Mouse (Mus musculus) monocyte, adult 5-6 weeks (primary cell): ENCODE results near the gene Ddhd1. TPM values are rescaled to one million over a fixed set of nuclear protein-coding genes. Genes with fewer than 3 reads are reported as not detected.
A peak's percentile ranks its signal among the peaks of the same experiment; 100 is the strongest.
"Not testable (repeated sequence)": the region's sequence is repeated elsewhere in the genome, so short reads cannot be mapped to it uniquely, and the experiment has no call there.

Source experiments
- ATAC-seq: fragments of 153-309, 156-312 bp; replicated peaks from 2 replicates; pipeline ENCODE4 v1.8.0; 2017; ENCODE audit warnings: mild to moderate bottlenecking; ENCODE audit not compliant: low TSS enrichment, insufficient number of reproducible peaks, severe bottlenecking, poor library complexity, low FRiP score
- total RNA-seq: library from RNA; stranded (forward); fragments of 200-1000, 200-491, 200-594 nt; gene quantifications from 3 replicates; pipeline ENCODE4 v1.2.3, GENCODE M21; 2017

Gene Ddhd1
- total RNA-seq, 1 experiment from 2014 or later = 126 TPM

GRCm38 (mm10) chr14:45597855-45598254 is 60.1 kb downstream of the Ddhd1 start:
- no peak for ATAC-seq

DNA sequence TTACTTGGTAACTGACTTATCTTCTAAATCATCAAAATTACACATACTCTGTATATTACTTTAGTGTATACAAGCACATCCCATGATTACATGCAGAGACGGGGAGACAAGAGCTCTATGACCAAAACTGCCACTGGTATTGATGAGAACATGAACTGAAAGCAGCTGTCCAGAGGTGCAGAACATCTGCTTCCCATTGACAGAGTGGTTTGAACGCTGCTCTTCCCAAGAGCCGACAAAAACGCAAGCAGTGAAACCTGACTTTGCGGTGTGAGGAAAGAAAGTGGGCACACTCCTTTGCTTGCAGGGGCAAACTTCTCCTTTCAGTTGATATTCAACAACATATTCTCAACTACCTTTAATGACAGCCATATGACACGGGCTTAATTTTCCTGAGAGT is 64.7 kb downstream of the Ddhd1 start:
- no peak for ATAC-seq

DNA sequence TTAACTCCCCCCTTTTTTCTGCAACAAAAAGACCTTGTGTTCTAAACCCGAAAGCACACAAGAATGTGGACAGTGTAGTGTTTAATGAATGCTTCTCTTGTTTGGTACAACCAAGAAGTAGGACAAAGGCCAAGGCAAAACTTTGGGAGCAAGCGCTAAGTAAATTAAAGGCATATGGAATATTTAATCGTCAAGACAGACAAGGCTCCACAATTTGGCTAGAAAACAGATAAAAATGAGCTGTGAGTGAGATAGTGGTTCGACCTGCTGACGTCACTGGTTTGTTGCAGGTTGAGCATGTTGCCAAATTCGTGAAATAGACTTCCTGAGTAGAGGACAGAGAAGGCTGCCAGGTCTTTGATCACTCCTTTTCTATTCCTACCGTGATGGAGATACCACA is 69.5 kb downstream of the Ddhd1 start:
- ATAC-seq = no peak

GRCm38 (mm10) chr14:45587536-45587935 is 70.4 kb downstream of the Ddhd1 start:
- ATAC-seq = no peak

- ATAC-seq = 0 out of 2 replicates have a peak, but pooled peaks have one; percentile 31
Measured at GRCm38 (mm10) chr14:45583494-45584027, 74.4 kb downstream of the Ddhd1 start.

- ATAC-seq = not testable (repeated sequence)
Measured at GRCm38 (mm10) chr14:45580923-45581827, 76.8 kb downstream of the Ddhd1 start.

GRCm38 (mm10) chr14:45566066-45566937 is 91.6 kb downstream of the Ddhd1 start:
- no peak; the same call in 1 of the 2 replicates for ATAC-seq

DNA sequence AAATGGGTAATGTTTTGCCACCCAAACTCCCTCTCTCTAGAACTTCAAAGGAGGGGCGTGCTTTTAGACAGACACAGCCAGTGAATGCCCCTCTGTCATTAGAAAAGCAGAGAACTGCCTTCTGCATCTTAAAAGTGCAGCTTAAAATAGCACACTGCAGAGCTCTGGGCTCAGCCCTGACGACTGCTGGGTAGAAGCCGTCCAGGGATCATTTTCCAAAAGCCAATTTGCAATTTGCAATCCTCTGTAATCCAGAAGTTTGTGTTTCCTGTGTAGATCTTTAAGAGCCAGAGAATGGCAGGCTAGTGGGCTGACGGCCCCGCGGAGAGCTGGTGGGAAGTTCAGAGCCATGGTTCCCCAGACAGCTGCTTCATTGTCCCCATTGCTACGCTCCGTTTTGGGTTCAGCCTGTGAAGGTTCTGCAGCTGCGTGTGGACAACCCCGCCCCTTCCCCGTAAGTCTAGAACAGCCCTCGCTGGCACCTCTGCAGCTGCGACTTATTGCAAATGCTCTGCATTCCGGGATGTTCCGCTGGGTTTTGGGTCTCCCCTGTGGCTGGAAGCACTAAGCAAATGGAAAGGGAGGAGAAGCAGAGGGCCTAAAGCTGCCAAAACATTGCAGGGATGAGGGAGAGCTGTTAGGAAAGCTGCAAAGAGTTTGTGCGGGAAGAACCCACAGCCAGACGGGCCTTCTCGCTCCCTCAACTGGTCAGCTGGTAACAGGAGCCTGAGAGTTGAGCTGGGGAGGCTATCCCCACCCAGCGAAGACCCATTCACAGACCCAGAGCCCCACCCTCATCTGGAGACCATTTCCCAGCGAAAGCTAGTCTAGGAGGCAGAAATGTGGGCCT is 92.5 kb downstream of the Ddhd1 start:
- no peak for ATAC-seq

DNA sequence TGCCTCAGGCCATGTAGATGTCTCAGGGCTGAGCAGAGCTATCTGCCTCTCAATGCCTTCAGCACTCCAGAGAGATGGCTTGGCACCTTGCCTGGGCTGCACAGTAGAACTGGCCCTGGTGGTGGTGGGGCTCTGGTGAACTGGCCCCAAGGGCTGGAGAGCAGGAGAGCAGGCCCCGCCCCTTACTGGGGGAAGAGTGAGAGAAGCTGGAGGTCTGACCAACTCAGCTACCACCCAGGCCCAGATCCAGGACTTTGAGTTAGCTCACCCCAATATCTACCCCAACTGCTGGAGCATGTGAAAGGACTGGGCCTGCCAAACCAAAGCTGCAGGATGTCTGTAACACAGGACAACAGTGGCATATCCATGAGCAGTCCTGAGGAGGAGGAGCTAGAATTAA is 94.4 kb downstream of the Ddhd1 start:
- no peak for ATAC-seq

DNA sequence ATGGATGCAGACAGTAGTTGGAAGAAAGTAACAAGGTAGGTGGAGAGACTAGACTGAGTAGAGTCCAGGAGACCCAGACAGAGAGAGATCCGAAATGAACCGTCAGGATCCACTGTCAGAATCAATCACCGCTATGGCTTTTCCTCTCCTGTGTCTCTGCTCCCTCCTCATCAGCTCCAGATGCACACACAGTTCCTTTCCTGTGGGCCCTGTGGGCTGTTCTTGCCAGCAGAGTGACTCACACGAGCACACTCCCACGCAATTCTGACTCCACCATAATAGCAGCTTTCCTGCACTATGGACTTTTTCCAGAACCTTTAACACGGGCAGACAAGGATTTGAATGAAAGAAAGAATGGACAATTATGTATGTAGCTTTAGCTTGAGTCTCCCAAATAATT is 96.3 kb downstream of the Ddhd1 start:
- ATAC-seq = no peak

GRCm38 (mm10) chr14:45559018-45559417 is 98.9 kb downstream of the Ddhd1 start:
- no peak for ATAC-seq

DNA sequence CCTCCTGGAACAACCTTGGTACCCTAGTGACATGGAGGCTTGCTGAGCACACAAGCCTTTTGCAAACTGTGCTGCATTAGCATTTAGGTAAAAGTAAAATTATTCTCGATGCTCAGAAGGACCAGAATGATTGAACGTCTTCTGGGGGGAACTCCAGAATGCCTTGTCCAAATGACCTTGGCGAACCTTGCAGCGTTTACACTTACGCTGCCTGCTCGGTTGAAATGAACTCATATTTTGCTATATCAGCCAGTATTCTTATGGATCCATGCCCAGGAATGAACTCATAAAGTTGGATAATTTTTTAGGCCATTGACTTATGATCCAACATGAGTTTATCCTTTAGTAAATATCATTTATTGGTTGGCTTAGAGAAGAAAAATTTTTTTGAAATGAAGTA is 103.6 kb downstream of the Ddhd1 start:
- ATAC-seq = no peak

DNA sequence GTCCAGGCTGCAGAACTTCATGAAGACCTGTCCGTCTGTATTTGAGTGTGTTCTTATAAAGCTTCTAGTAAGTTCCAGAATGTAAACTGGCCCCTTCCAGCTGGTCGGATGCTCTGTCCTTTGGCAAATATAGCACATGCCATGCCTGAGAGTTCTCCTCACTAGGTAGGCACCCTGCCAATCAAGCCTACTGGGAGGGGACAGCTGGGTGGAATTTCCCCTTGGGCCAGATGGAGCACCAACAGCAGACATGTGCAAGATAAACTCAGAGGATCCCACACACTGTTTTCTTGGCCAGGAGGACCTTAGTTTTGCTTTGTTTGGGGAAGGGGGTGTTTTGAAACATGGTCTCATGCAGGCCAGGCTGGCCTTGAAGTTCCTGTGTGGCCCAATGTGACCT is 104.1 kb downstream of the Ddhd1 start:
- ATAC-seq = no peak

DNA sequence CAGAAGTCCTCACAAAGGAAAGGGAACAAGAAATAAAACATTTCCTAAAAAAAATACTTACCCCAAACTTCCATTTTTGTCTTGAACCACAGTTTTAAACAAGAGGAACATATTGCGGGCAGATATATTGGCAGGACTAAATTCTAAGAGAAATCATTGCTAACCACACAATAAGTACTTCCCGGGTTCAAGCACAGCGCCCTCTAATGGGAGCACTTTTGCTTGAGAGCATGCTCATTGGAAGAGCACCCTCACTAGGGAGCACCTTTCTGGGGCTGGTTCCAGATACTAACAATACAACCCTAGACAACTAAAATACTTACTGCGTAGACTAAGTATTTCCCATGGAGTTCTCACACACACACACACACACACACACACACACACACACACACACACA is 105.5 kb downstream of the Ddhd1 start:
- ATAC-seq = no peak

DNA sequence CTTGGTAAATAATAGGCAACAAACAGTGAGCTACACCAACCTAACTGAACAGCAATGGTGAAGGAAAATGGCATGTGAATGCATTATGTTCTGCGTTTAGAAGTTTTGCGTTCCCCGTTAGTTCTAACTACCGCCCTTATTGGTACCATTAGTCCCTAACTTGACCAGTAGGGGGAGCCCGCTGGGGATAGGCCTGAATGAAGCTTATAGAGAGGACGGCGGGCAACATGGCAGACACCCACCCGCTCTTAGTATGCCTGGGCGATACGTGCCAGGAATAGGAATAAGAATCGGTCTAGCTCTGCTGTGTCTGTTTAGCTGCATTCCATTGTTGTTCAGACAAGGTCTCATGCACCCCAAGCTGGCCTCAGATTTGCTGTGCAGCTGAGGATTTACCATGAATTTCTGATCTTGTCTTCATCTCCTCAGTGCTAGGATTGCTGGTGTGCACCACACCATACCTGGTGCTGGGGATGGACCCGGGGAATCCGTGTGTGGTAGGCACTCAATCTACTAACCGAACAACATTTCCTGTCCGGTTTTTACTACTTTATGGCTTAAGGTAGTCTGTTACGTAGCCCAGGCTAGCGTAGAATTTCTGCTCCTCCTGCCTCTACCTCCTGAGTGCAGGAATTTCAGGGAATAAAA is 106.7 kb downstream of the Ddhd1 start:
- ATAC-seq = no peak

DNA sequence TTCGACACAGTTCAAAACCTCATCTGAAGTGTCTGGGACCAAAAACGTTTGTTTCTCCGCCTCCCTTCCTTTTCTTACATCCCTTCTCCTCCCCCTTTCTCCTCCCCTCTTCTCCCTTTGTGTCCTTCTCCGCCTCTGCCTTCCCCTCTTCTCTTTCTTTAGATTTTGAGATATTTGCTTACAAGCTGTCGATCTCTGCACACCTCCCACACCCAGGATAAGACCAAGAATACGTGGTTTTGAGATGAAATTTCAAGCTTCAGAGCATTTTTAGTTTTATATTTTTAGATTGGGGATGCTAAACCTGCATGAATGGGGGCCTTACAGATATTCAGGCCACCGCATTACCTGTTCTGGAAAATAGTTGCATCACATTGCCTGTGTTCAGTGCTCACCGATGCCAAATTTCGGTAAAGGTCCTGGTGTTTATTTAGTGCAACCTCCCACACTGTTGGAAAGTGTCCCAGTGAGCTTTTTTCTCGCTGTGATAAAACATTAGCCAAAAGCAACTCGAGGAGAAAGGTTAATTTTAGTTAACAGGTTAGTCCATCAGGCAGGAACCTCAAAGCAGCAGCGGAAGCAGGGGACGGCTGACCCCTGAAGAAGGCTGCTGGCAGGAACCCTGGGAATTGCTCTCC is 107.8 kb downstream of the Ddhd1 start:
- ATAC-seq = no peak

GRCm38 (mm10) chr14:45548118-45548517 is 109.8 kb downstream of the Ddhd1 start:
- no peak for ATAC-seq

- no peak for ATAC-seq
Measured at GRCm38 (mm10) chr14:45544905-45545304, 113.0 kb downstream of the Ddhd1 start.
